Mouse (Mus musculus): ENCODE data around the gene Peli1.

DNA sequence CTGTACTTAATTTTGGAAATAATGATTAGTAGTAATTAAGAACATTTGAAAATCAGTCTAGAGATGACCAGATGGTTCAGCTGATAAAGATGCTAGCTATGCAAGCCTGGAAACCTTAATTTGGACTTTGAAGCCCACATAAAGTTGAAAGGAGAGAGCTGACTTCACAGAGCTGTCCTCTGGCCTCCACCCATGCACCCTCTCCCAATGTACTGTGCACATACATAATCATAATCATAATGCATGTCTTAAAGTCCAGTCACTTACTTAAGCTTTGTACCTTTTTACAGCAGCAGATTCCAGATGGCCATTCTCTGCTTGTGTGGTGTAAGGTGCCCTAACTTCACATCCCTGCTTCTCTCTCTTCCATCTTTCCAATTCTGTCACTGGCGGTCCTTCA lies 9.6 kb downstream of the Peli1 start:
- TF ChIP-seq CTCF (IDR thresholded peaks at IDR 0.05; ENCODE audit: extremely low read depth, insufficient read length, insufficient replicate concordance, low read depth, low read length) (no peak), POLR2A (IDR thresholded peaks at IDR 0.05; ENCODE audit: low read depth, low read length) (no peak)
